Mouse (Mus musculus): Measurements from ENCODE around the gene Lsm6. TPM values are rescaled to one million over a fixed set of nuclear protein-coding genes. Genes with fewer than 3 reads are reported as not detected.
A peak's percentile ranks its signal among the peaks of the same experiment; 100 is the strongest.
"Not testable (repeated sequence)": the region's sequence is repeated elsewhere in the genome, so short reads cannot be mapped to it uniquely, and the experiment has no call there.

Lsm6 gene
- polyA plus RNA-seq, 1 experiment: 12.1 TPM

DNA sequence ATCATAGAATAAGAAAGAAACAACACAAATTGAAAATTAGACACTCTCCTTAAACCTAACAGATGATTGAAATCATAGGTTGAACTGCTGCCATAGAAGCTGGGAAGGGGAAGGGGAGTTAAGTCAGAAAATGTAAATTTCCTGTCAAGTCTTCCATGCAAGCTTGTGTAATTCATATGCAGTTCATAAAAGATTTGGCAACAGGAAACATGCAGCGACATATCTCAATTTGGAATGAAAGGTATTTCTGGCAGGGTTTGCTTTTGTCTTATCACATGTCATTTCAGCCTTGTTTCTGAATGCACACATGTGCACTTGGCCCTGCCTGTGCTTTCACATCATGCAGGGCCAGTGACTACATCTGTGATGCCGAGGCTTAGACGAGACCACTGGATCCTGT is 26.3 kb upstream of the Lsm6 start:
- TF ChIP-seq POLR2A (IDR thresholded peaks at IDR 0.05; ENCODE audit: control insufficient read depth, extremely low read depth, insufficient read depth, low read length, poor library complexity) (no peak), CTCF (IDR thresholded peaks at IDR 0.05; ENCODE audit: borderline replicate concordance, control insufficient read depth, extremely low read depth, insufficient read depth, low read length, poor library complexity) (no peak)
- DNase-seq: no peak
- Histone ChIP-seq H3K4me1 (replicated peaks; ENCODE audit: control insufficient read depth, insufficient read depth, low read length) (no peaks in the 10 kb centered on the region), H3K27me3 (ENCODE audit: control insufficient read depth, insufficient read depth, low read length) (no peaks in the 10 kb centered on the region), H3K27ac (ENCODE audit: control insufficient read depth, insufficient read depth, low read length) (no peak overlapping the region), H3K4me3 (ENCODE audit: control insufficient read depth, insufficient read depth, low read length) (no peak overlapping the region), H3K36me3 (ENCODE audit: control insufficient read depth, insufficient read depth, low read length) (no peaks in the 10 kb centered on the region)
- WGBS: 85% methylated on average over 3 of the region's 3 CpGs

DNA sequence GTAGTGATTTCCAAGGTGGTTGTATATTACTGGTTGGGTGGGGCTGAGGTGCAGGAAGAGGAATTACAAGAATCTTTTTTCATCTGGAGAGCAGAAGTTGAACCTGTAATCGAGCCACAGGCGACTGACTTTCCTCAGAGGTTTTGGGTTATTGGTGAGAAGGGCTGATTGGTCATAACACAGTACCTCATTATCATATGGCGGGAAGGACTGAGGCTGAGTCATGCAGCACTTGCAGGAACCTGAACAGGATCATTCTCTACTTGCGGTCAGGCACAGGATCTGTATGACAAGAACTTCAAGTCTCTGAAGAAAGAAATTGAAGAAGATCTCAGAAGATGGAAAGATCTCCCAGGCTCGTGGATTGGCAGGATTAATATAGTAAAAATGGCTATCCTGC is 23.6 kb upstream of the Lsm6 start:
- no peaks in the 10 kb centered on the region for H3K36me3 ChIP-seq (ENCODE audit: control insufficient read depth, insufficient read depth, low read length)

GRCm38 (mm10) chr8:78838656-78839413 is 17.9 kb upstream of the Lsm6 start:
- H3K36me3 ChIP-seq (ENCODE audit: control insufficient read depth, insufficient read depth, low read length): no peaks in the 10 kb centered on the region
- no peak for TF ChIP-seq POLR2A (IDR thresholded peaks at IDR 0.05; ENCODE audit: control insufficient read depth, extremely low read depth, insufficient read depth, low read length, poor library complexity)
- no peak for TF ChIP-seq CTCF (IDR thresholded peaks at IDR 0.05; ENCODE audit: borderline replicate concordance, control insufficient read depth, extremely low read depth, insufficient read depth, low read length, poor library complexity)
- H3K4me1 ChIP-seq (replicated peaks; ENCODE audit: control insufficient read depth, insufficient read depth, low read length): no peaks in the 10 kb centered on the region
- H3K4me3 ChIP-seq (ENCODE audit: control insufficient read depth, insufficient read depth, low read length): no peak overlapping the region
- no peaks in the 10 kb centered on the region for H3K27me3 ChIP-seq (ENCODE audit: control insufficient read depth, insufficient read depth, low read length)
- DNase-seq: no peak
- no peak overlapping the region for H3K27ac ChIP-seq (ENCODE audit: control insufficient read depth, insufficient read depth, low read length)
- WGBS: 46% methylated on average over 7 of the region's 7 CpGs

More for the DNA sequence above, 23.6 kb upstream of the Lsm6 start:
- H3K27me3 ChIP-seq (ENCODE audit: control insufficient read depth, insufficient read depth, low read length): no peaks in the 10 kb centered on the region
- WGBS: 84% methylated on average over 5 of the region's 5 CpGs
- no peak overlapping the region for H3K27ac ChIP-seq (ENCODE audit: control insufficient read depth, insufficient read depth, low read length)
- no peak for TF ChIP-seq CTCF (IDR thresholded peaks at IDR 0.05; ENCODE audit: borderline replicate concordance, control insufficient read depth, extremely low read depth, insufficient read depth, low read length, poor library complexity)
- no peak for TF ChIP-seq POLR2A (IDR thresholded peaks at IDR 0.05; ENCODE audit: control insufficient read depth, extremely low read depth, insufficient read depth, low read length, poor library complexity)
- H3K4me1 ChIP-seq (replicated peaks; ENCODE audit: control insufficient read depth, insufficient read depth, low read length): no peaks in the 10 kb centered on the region
- DNase-seq: no peak
- H3K4me3 ChIP-seq (ENCODE audit: control insufficient read depth, insufficient read depth, low read length): no peak overlapping the region

DNA sequence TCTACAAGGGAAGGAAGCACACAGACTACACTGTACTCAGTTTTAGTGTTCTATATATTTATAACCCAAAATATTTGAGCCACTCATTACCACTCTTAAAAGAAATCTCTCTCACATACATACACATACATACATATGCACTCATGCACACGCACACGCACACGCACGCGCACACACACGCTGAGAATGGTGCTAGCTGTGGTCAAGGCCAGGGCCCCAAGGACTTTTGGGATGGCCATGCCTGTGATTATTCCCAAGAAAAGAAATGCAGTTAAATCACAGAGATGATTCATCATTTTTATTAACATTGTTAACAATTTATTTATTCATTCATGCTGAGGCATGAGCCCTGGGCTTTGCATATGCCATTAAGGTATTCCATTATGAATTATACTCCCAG is 15.2 kb upstream of the Lsm6 start:
- WGBS: 99% methylated on average over 6 of the region's 6 CpGs

DNA sequence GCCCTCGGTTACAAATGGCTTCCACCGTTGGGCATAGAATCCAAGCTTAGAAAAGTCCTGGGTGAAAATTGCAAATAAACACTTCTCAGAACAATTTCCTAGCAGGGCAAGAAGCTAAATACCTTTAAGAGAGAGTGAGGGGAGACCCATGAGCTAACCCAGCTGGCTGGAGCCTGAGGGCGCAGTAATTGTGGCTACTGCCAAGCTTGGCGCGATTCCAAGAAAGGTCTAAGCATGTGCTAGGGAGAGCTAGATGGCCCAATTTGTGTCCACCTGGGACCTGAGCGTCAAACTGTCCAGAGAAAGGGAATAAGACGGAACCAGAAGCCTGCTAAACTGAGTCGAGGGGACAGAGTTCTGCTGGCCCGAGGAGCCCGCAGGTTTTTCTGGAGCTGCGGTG is 7.5 kb upstream of the Lsm6 start:
- no peak overlapping the region for H3K4me3 ChIP-seq (ENCODE audit: control insufficient read depth, insufficient read depth, low read length)
- H3K36me3 ChIP-seq (ENCODE audit: control insufficient read depth, insufficient read depth, low read length): no peaks in the 10 kb centered on the region
- H3K27ac ChIP-seq (ENCODE audit: control insufficient read depth, insufficient read depth, low read length): no peak overlapping the region
- WGBS: 96% methylated on average over 11 of the region's 11 CpGs
- no peak for TF ChIP-seq POLR2A (IDR thresholded peaks at IDR 0.05; ENCODE audit: control insufficient read depth, extremely low read depth, insufficient read depth, low read length, poor library complexity)
- TF ChIP-seq CTCF (IDR thresholded peaks at IDR 0.05; ENCODE audit: borderline replicate concordance, control insufficient read depth, extremely low read depth, insufficient read depth, low read length, poor library complexity): no peak
- H3K27me3 ChIP-seq (ENCODE audit: control insufficient read depth, insufficient read depth, low read length): no peaks in the 10 kb centered on the region
- DNase-seq: no peak
- H3K4me1 ChIP-seq (replicated peaks; ENCODE audit: control insufficient read depth, insufficient read depth, low read length): no peaks in the 10 kb centered on the region

More for the DNA sequence above, 15.2 kb upstream of the Lsm6 start:
- Histone ChIP-seq H3K4me3 (ENCODE audit: control insufficient read depth, insufficient read depth, low read length) (no peak overlapping the region), H3K36me3 (ENCODE audit: control insufficient read depth, insufficient read depth, low read length) (no peaks in the 10 kb centered on the region), H3K27ac (ENCODE audit: control insufficient read depth, insufficient read depth, low read length) (no peak overlapping the region), H3K27me3 (ENCODE audit: control insufficient read depth, insufficient read depth, low read length) (no peaks in the 10 kb centered on the region), H3K4me1 (replicated peaks; ENCODE audit: control insufficient read depth, insufficient read depth, low read length) (no peaks in the 10 kb centered on the region)
- DNase-seq: no peak
- TF ChIP-seq POLR2A (IDR thresholded peaks at IDR 0.05; ENCODE audit: control insufficient read depth, extremely low read depth, insufficient read depth, low read length, poor library complexity) (no peak), CTCF (IDR thresholded peaks at IDR 0.05; ENCODE audit: borderline replicate concordance, control insufficient read depth, extremely low read depth, insufficient read depth, low read length, poor library complexity) (no peak)

DNA sequence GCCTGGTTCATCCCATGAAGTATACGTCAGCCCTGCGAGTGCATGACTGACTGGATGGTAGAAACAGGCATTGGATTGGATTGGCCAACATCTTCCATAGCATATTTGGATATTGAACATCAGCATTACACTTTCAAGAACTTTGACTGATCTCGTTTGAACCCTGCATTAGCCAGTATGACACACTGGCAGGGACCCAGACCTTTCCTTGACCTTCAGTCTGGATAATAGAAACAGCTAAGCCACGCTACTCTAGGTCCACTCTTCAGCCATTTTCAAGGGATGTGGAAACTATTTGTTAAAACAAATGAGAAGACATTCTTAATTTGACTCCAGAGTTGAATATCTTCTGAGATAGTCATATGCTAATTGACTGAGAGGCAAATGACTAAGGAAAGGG is 3.6 kb upstream of the Lsm6 start:
- no peaks in the 10 kb centered on the region for H3K36me3 ChIP-seq (ENCODE audit: control insufficient read depth, insufficient read depth, low read length)
- TF ChIP-seq CTCF (IDR thresholded peaks at IDR 0.05; ENCODE audit: borderline replicate concordance, control insufficient read depth, extremely low read depth, insufficient read depth, low read length, poor library complexity) (no peak), POLR2A (IDR thresholded peaks at IDR 0.05; ENCODE audit: control insufficient read depth, extremely low read depth, insufficient read depth, low read length, poor library complexity) (no peak)
- DNase-seq: no peak
- 94% methylated on average over 4 of the region's 4 CpGs for WGBS
- no peak overlapping the region for H3K4me3 ChIP-seq (ENCODE audit: control insufficient read depth, insufficient read depth, low read length)
- no peaks in the 10 kb centered on the region for H3K4me1 ChIP-seq (replicated peaks; ENCODE audit: control insufficient read depth, insufficient read depth, low read length)
- H3K27me3 ChIP-seq (ENCODE audit: control insufficient read depth, insufficient read depth, low read length): no peaks in the 10 kb centered on the region
- H3K27ac ChIP-seq (ENCODE audit: control insufficient read depth, insufficient read depth, low read length): no peak overlapping the region

DNA sequence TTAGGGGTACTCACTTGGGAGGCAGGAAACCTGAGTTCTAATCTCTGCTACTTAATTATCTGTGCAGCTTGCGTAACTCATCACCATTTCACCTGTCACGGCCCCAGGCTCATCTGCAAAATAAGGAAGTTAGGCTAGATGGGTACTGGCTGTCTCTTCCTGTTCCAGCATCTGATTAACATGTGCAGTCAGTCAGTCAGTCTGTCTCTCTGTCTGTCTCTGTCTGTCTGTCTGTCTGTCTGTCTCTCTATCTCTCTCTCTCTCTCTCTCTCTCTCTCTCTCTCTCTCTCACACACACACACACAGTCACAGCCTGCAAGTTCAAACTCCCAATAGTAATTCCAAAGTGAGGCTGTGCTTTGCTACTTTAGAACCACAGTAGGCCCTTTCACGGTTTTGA is 967 bp downstream of the Lsm6 start:
- WGBS: 15% methylated on average over 3 of the region's 3 CpGs
- H3K27me3 ChIP-seq (ENCODE audit: control insufficient read depth, insufficient read depth, low read length); H3K4me1 ChIP-seq (replicated peaks; ENCODE audit: control insufficient read depth, insufficient read depth, low read length); H3K36me3 ChIP-seq (ENCODE audit: control insufficient read depth, insufficient read depth, low read length); H3K4me3 ChIP-seq (ENCODE audit: control insufficient read depth, insufficient read depth, low read length): not testable (repeated sequence)
- DNase-seq: peak; percentile 14
- peak overlapping the region; percentile 45; the same call in 1 of the 2 replicates for H3K27ac ChIP-seq (ENCODE audit: control insufficient read depth, insufficient read depth, low read length)

All from thymus, adult 2 months (tissue).